Mouse (Mus musculus): ENCODE results near the gene Ndufa11.

Gene Ndufa11

GRCm38 (mm10) chr17:56761991-56762410, 44.4 kb downstream of the Ndufa11 start:
- DNase-seq = peak; percentile 90

- DNase-seq = peak; percentile 80
These were observed 45.5 kb downstream of the Ndufa11 start for GRCm38 (mm10) chr17:56762769-56763731.

DNA sequence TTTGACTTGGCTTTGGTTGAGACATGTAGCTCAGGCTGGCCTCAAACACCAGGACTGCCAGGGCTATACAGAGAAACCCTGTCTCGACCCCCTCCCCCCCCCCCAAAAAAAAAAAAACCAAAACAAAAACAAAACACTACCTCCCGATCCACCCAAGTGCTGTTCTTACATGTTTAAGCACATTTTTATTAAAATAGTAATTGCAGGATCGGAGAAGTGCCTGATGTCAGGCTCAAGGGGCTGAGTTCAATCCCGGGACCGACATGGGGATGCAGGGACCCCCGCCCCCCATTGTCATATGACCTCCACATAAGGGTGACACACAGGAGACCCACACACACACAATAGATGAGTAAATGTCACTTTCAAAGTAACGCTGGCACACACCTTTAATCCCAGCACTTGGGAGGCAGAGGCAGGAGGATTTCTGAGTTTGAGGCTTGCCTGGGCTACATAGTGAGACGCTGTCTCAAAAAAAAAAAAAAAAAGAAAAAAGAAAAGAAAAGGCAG, 46.2 kb downstream of the Ndufa11 start:
- no peak for DNase-seq

DNA sequence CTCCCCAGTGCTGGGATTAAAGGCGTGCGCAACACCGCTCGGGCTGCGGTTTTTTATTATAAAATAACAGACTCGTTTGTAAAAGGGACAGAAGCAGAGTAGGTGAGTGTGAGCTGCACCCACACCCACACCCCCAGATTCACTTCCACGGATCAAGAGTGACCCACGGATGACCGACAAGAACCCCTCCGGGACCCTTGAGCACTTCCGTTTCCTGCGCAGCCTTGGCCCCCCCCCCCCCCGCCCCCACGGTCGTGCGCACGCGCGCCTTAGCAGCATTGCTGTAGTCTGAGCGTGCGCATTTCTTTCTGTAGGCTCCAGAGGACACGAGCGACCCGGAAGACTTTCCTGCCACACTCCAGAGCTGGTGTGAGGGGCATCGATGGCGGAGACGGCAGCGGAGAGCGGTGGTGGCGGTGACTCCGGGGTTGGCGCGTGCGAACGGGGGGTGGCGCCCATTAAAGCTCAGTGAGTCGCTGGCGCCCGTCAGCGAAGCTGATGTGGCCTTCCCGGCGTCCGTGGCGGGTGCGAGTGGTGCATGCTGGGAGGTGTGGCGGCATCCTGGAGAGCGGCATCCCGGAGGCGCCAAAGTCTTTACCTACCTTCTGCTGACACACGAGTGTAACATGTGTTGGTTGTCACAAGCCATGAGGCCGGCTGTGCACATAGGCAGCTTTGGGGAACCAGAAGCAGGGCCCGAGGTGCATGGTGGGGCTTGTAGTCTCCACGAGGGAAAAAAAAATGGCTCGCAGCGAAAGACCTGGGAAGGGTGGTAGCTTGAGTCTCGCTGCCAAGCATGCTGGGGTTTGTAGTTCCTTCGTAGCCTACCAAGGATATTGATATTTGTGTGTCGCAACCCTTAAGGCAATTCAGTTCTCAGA, 47.1 kb downstream of the Ndufa11 start, which contains the start of gene Dus3l:
Dus3l (plus strand) TSS at position 284 of the 881 bp plus-strand sequence.
- DNase-seq = peak; percentile 91

- no peak for DNase-seq
These were observed 47.9 kb downstream of the Ndufa11 start for GRCm38 (mm10) chr17:56765431-56765830.

DNA sequence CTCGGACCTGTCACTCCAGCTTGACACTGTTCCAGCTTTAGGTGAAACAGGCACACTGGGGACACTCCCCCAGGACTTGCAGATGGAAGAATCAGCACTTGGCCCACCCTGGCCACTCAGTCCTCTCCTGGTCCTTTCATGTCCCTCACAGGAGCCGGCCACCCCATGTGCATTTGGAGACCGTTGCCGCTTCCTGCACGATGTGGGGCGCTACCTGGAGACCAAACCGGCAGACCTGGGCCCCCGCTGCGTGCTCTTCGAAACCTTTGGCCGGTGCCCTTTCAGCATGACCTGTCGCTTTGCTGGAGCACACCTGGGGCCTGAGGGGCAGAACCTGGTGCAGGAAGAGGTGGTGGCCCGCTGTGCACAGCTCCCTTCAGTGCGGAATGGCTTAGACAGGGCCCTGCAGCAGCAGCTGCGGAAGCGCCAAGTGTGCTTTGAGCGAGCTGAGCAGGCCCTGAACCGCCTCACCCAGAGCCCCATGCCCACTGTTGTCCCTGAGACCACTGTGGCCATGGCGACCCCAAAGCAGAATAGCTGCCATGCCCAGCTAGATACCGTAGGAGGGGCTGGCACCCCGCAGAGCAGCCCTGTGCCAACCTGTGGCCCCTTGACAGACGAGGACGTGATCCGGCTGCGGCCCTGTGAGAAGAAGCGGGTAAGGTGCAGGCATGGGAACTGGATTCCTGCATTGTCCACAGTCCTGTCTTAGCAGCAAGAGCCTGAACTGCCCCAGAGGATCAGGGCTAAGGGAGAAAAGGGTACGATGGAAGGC, 49.3 kb downstream of the Ndufa11 start:
- no peak for DNase-seq

- no peak for DNase-seq
These were observed 50.1 kb downstream of the Ndufa11 start for GRCm38 (mm10) chr17:56767531-56768135.

DNA sequence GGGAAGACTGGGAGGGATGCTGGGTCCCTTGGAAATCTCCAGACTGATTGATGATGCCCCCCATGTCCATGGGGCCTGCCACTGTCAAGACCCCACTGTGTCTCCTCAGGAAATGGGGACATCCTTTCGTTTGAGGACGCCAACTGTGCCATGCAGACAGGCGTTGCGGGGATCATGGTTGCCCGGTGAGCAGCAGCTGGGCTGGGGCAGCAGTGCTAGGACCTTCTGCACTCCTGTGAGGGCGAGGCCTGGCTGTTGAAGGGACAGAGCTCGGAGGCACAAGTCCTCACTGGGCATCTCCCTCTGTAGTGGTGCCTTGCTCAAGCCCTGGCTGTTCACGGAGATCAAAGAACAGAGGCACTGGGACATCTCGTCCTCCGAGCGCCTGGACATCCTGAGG, 51.4 kb downstream of the Ndufa11 start:
- no peak for DNase-seq

DNA sequence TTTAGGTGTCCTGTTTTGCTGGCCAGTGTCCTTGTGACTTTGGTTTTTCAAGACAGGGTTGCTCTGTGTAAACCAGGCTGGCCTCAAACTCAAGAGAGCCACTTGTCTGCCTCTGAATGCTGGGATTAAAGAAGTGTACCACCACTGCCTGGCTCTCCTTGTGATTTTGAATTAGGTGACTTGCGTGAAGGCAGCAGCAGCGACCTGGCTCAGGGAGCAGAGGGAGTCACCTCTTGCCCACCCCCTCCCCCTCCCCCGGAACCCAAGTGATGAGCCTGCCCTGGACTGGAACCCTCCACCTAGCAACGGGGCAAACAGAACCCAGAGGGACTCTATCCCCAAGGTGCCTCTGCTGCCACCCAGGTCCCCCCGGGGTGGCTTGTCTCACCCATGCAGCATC, 52.4 kb downstream of the Ndufa11 start, which contains the start of gene Prr22:
Prr22 (plus strand) TSS at position 301 of the 400 bp plus-strand sequence.
- DNase-seq = no peak

Data from lung, postnatal 10 days (tissue).